Mouse (Mus musculus) testis, adult 2 months (tissue): Measurements from ENCODE around the gene Unc13a. TPM values are rescaled to one million over a fixed set of nuclear protein-coding genes. Genes with fewer than 3 reads are reported as not detected.
A peak's percentile ranks its signal among the peaks of the same experiment; 100 is the strongest.
"Not testable (repeated sequence)": the region's sequence is repeated elsewhere in the genome, so short reads cannot be mapped to it uniquely, and the experiment has no call there.

ENCODE experiments used
- H3K27ac ChIP-seq: fragments of 200-500 bp; 2 replicates; pipeline ENCODE4 v1.5.1; 2012; ENCODE audit warnings: low read depth, low read length; ENCODE audit not compliant: control insufficient read depth, insufficient read depth
- H3K27me3 ChIP-seq: fragments of 200-500 bp; 2 replicates; pipeline ENCODE4 v1.6.1; 2012; ENCODE audit warnings: mild to moderate bottlenecking, low read length, moderate library complexity; ENCODE audit not compliant: control insufficient read depth, insufficient read depth
- H3K36me3 ChIP-seq: fragments of 200-500 bp; 2 replicates; pipeline ENCODE4 v1.6.1; 2012; ENCODE audit warnings: mild to moderate bottlenecking, low read length; ENCODE audit not compliant: control insufficient read depth, insufficient read depth
- H3K4me1 ChIP-seq: fragments of 200-500 bp; 2 replicates; pipeline ENCODE4 v1.6.1; 2012; ENCODE audit warnings: low read length; ENCODE audit not compliant: control insufficient read depth, insufficient read depth
- H3K4me3 ChIP-seq: fragments of 200-500 bp; 2 replicates; pipeline ENCODE4 v1.5.1; 2012; ENCODE audit warnings: low read depth, mild to moderate bottlenecking, low read length, moderate library complexity, mixed read lengths; ENCODE audit not compliant: control insufficient read depth
- CTCF ChIP-seq: fragments of 200-500 bp; IDR thresholded peaks from 2 replicates; pipeline ENCODE4 v1.5.1; 2012; ENCODE audit warnings: low read depth, mild to moderate bottlenecking, inconsistent platforms, low read length, moderate library complexity; ENCODE audit not compliant: control insufficient read depth, insufficient read depth, insufficient replicate concordance
- POLR2A ChIP-seq: fragments of 200-500 bp; IDR thresholded peaks from 2 replicates; pipeline ENCODE4 v1.6.1; 2012; ENCODE audit warnings: low read depth, mild to moderate bottlenecking, inconsistent platforms, low read length, moderate library complexity; ENCODE audit not compliant: control insufficient read depth
- polyA plus RNA-seq: library from polyadenylated mRNA; depleted of rRNA; stranded (reverse); fragments of >200 nt; gene quantifications from 2 replicates; pipeline ENCODE4 v1.2.3, GENCODE M21; 2012

The Unc13a gene
- polyA plus RNA-seq, 1 experiment = 0.33 TPM

GRCm38 (mm10) chr8:71700493-71701269 is 29.1 kb upstream of the Unc13a start:
- TF ChIP-seq CTCF (no peak), POLR2A (peak; percentile 22; the same call in 1 of the 2 replicates)
- Histone ChIP-seq H3K4me1 (peaks cover 8% of the 10 kb centered on the region), H3K4me3 (peak overlapping the region; percentile 35; the same call in 1 of the 2 replicates), H3K27ac (no peak overlapping the region; the same call in 1 of the 2 replicates), H3K36me3 (no peaks in the 10 kb centered on the region), H3K27me3 (peaks cover 6% of the 10 kb centered on the region; the same call in 1 of the 2 replicates)

GRCm38 (mm10) chr8:71695456-71695855 is 23.9 kb upstream of the Unc13a start:
- not testable (repeated sequence) for H3K4me1 ChIP-seq, H3K36me3 ChIP-seq, H3K4me3 ChIP-seq, H3K27ac ChIP-seq, H3K27me3 ChIP-seq
- TF ChIP-seq CTCF = peak; percentile 34; the same call in 1 of the 2 replicates

- H3K4me3 ChIP-seq = no peak overlapping the region; the same call in 1 of the 2 replicates
- H3K36me3 ChIP-seq = no peaks in the 10 kb centered on the region
- peaks cover 9% of the 10 kb centered on the region for H3K4me1 ChIP-seq
- TF ChIP-seq POLR2A = no peak
- TF ChIP-seq CTCF = no peak
- no peaks in the 10 kb centered on the region; the same call in 1 of the 2 replicates for H3K27me3 ChIP-seq
- no peak overlapping the region for H3K27ac ChIP-seq
These were observed 21.8 kb upstream of the Unc13a start for GRCm38 (mm10) chr8:71693166-71694041.

GRCm38 (mm10) chr8:71692509-71692908 is 21.0 kb upstream of the Unc13a start:
- Histone ChIP-seq H3K36me3 (no peaks in the 10 kb centered on the region), H3K4me3 (no peak overlapping the region), H3K27ac (no peak overlapping the region), H3K27me3 (no peaks in the 10 kb centered on the region; the same call in 1 of the 2 replicates), H3K4me1 (peaks cover 9% of the 10 kb centered on the region)
- TF ChIP-seq CTCF = no peak
- no peak for TF ChIP-seq POLR2A

- Histone ChIP-seq H3K4me3 (peak within 1 kb of the TSS; percentile 15), H3K4me1 (peaks cover 27% of the 10 kb centered on the region), H3K36me3 (no peaks in the 10 kb centered on the region), H3K27me3 (no peaks in the 10 kb centered on the region; the same call in 1 of the 2 replicates), H3K27ac (peak within 1 kb of the TSS; percentile 5; the same call in 1 of the 2 replicates)
- TF ChIP-seq CTCF (no peak), POLR2A (peak; percentile 52; the same call in 1 of the 2 replicates)
These were observed 17.5 kb upstream of the Unc13a start, which contains the start of gene Insl3 for GRCm38 (mm10) chr8:71689028-71689427. Gene Insl3, plus strand, starts transcription at chr8:71689214.

- no peaks in the 10 kb centered on the region for H3K27me3 ChIP-seq
- peaks cover 23% of the 10 kb centered on the region for H3K4me1 ChIP-seq
- H3K36me3 ChIP-seq = no peaks in the 10 kb centered on the region
- no peak overlapping the region for H3K4me3 ChIP-seq
- no peak overlapping the region for H3K27ac ChIP-seq
- TF ChIP-seq CTCF (no peak), POLR2A (no peak)
These were observed 16.1 kb upstream of the Unc13a start for GRCm38 (mm10) chr8:71687616-71688015.
